Mouse (Mus musculus) heart, postnatal 0 days (tissue): ENCODE measurements at regions not wholly inside any gene's neighbourhood (a gene's known extent, or its start where the extent isn't known, plus 50 kb on each side); places are given as distances from the start of the nearest gene placed in this dataset.

Experiments used
- CTCF ChIP-seq: IDR thresholded peaks from 2 replicates; pipeline ENCODE4 v1.5.1; 2016; ENCODE audit warnings: antibody characterized with exemption, control low read depth, low read depth
- EP300 ChIP-seq: IDR thresholded peaks from 2 replicates; pipeline ENCODE4 v1.6.1; 2016; ENCODE audit warnings: antibody characterized with exemption, low read depth

- no peak for TF ChIP-seq CTCF
- no peak for TF ChIP-seq EP300
Measured at GRCm38 (mm10) chr17:4220661-4221360, 524.8 kb upstream of the Nox3 start.
